Mouse (Mus musculus): ENCODE measurements around the gene Prp2.
A peak's percentile ranks its signal among the peaks of the same experiment; 100 is the strongest.
"Not testable (repeated sequence)": the region's sequence is repeated elsewhere in the genome, so short reads cannot be mapped to it uniquely, and the experiment has no call there.

Prp2 gene

DNA sequence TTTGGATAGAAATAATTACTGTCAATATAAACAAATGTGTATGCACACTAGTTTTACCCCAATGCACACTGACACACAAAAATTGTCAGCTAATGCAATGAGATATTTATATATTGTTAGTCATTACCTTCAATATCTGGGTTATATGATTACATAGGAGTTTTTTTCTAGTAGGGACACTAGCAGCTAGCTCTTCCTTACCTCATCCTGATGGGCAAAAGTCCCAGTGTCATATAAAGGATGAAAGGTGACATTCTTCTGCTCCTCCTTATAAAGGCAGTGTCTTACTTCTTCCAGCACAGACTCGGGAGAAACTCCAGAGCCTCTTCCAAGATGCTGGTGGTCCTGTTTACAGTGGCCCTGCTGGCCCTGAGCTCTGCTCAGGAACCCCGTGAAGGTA, at the start of gene Prp2:
Gene Prp2, plus strand, starts transcription at position 301 of the 400 bp plus-strand sequence.
- DNase-seq: not testable (repeated sequence)

DNA sequence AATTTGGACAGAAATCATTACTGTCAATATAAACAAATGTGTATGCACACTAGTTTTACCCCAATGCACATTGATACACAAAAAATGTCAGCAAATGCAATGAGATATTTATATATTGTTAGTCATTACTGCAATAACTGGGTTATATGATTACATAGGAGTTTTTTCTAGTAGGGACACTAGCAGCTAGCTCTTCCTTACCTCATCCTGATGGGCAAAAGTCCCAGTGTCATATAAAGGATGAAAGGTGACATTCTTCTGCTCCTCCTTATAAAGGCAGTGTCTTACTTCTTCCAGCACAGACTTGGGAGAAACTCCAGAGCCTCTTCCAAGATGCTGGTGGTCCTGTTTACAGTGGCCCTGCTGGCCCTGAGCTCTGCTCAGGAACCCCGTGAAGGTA, 26.2 kb upstream of the Prp2 start, which contains the start of gene Prh1:
Gene Prh1, plus strand, starts transcription at position 301 of the 400 bp plus-strand sequence.
- not testable (repeated sequence) for DNase-seq

DNA sequence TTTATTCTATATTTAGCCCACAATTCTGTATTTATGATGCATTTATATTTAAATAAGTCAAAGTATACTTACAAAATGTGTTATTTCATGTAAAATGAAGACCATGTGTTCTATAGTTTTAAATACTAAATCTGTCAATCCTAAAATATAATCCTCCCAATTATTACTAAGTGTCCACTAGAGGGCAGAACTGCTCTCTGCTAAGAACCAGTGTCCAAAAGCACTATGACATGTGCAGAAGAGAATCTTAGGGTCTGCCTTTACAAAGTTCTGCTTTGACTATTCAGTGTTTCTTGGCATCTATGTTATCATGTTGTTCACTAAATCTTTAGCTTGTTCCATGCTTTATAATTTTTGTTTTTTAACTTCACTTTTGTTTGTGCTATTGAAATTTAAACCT, 53.7 kb downstream of the Prp2 start:
- peak in 1 of 2 experiments; percentile 5 for DNase-seq

Measured in kidney, postnatal 25 days (tissue).